Mouse (Mus musculus) limb, embryonic 12.5 days (tissue): Measurements from ENCODE around the gene Pagr1b. TPM values are rescaled to one million over a fixed set of nuclear protein-coding genes. Genes with fewer than 3 reads are reported as not detected.

ENCODE experiments used
- ATAC-seq: fragments of 200-750 bp; cut with Nextera tagmentation; 2 replicates; pipeline ENCODE4 v1.8.0; 2017; ENCODE audit warnings: low read depth, moderate TSS enrichment; ENCODE audit not compliant: insufficient number of reproducible peaks, insufficient read depth, low FRiP score, low TSS enrichment
- H3K27ac ChIP-seq: fragments of 300-500 bp; sonication (generic); 2 replicates; pipeline ENCODE4 v1.5.1; 2016; ENCODE audit warnings: mild to moderate bottlenecking, moderate library complexity
- H3K27me3 ChIP-seq: fragments of 300-500 bp; sonication (generic); 2 replicates; pipeline ENCODE4 v1.6.1; 2016; ENCODE audit warnings: mild to moderate bottlenecking, moderate library complexity
- H3K36me3 ChIP-seq: fragments of 300-500 bp; sonication (generic); 2 replicates; pipeline ENCODE4 v1.6.1; 2016; ENCODE audit warnings: mild to moderate bottlenecking, moderate library complexity
- H3K4me1 ChIP-seq: fragments of 300-500 bp; sonication (generic); replicated peaks from 2 replicates; pipeline ENCODE4 v1.6.1; 2016
- H3K4me2 ChIP-seq: fragments of 300-500 bp; sonication (generic); 2 replicates; pipeline ENCODE4 v1.6.1; 2016; ENCODE audit warnings: mild to moderate bottlenecking, moderate library complexity
- H3K4me3 ChIP-seq: fragments of 300-500 bp; sonication (generic); replicated peaks from 2 replicates; pipeline ENCODE4 v1.5.1; 2016; ENCODE audit warnings: mild to moderate bottlenecking
- H3K9ac ChIP-seq: fragments of 300-500 bp; sonication (generic); replicated peaks from 2 replicates; pipeline ENCODE4 v1.6.1; 2016; ENCODE audit warnings: mild to moderate bottlenecking, moderate library complexity
- H3K9me3 ChIP-seq: fragments of 300-500 bp; sonication (generic); 2 replicates; pipeline ENCODE4 v1.6.1; 2016; ENCODE audit warnings: mild to moderate bottlenecking, moderate library complexity
- WGBS: fragments of 180-500 bp; shearing (Covaris S2); methylation state at CpG from one replicate; pipeline ENCODE4 v1.1.7; 2016; 5-methylcytosine and 5-hydroxymethylcytosine counted together
- polyA plus RNA-seq: library from polyadenylated mRNA; unstranded; fragments of >200 nt; fragmentation: Nextera tagmentation; extraction: Ambion mirVana; gene quantifications from 2 replicates; pipeline ENCODE4 v1.2.1, GENCODE M21; 2016

Gene Pagr1b
- polyA plus RNA-seq, 1 experiment from 2014 or later: 0.59 TPM

GRCm38 (mm10) chr7:126986319-126986718, 30.0 kb downstream of the Pagr1b start:
- no peak for ATAC-seq

GRCm38 (mm10) chr7:126984667-126985444, 31.4 kb downstream of the Pagr1b start:
- peaks cover 15% of the 10 kb centered on the region for H3K36me3 ChIP-seq
- WGBS: 33% methylated on average over 10 of the region's 10 CpGs
- H3K4me3 ChIP-seq: no peak overlapping the region
- H3K27me3 ChIP-seq: no peaks in the 10 kb centered on the region
- H3K4me1 ChIP-seq: 0 out of 2 replicates have a peak, but pooled peaks cover 4% of the 10 kb centered on the region
- H3K9ac ChIP-seq: no peak overlapping the region
- ATAC-seq: no peak
- H3K9me3 ChIP-seq: no peaks in the 10 kb centered on the region
- H3K4me2 ChIP-seq: no peak overlapping the region
- no peak overlapping the region for H3K27ac ChIP-seq

More at GRCm38 (mm10) chr7:126986319-126986718, 30.0 kb downstream of the Pagr1b start:
- Histone ChIP-seq H3K27ac (no peak overlapping the region), H3K9ac (no peak overlapping the region), H3K36me3 (peaks cover 2% of the 10 kb centered on the region; the same call in 1 of the 2 replicates), H3K27me3 (no peaks in the 10 kb centered on the region), H3K9me3 (no peaks in the 10 kb centered on the region), H3K4me2 (no peak overlapping the region), H3K4me3 (no peak overlapping the region), H3K4me1 (0 out of 2 replicates have a peak, but pooled peaks cover 4% of the 10 kb centered on the region)
- WGBS: 42% methylated on average over 9 of the region's 9 CpGs

- H3K27me3 ChIP-seq: no peaks in the 10 kb centered on the region
- 0 out of 2 replicates have a peak, but pooled peaks cover 4% of the 10 kb centered on the region for H3K4me1 ChIP-seq
- no peak overlapping the region for H3K4me2 ChIP-seq
- peaks cover 32% of the 10 kb centered on the region for H3K36me3 ChIP-seq
- H3K4me3 ChIP-seq: no peak overlapping the region
- no peaks in the 10 kb centered on the region for H3K9me3 ChIP-seq
- no peak overlapping the region for H3K27ac ChIP-seq
- ATAC-seq: no peak
- WGBS: 80% methylated on average over 7 of the region's 7 CpGs
- no peak overlapping the region for H3K9ac ChIP-seq
Measured at GRCm38 (mm10) chr7:126983113-126983512, 33.2 kb downstream of the Pagr1b start.

- 91% methylated on average over 4 of the region's 4 CpGs for WGBS
- ATAC-seq: no peak
Measured at GRCm38 (mm10) chr7:126982054-126982453, 34.2 kb downstream of the Pagr1b start.

GRCm38 (mm10) chr7:126981601-126982000, 34.7 kb downstream of the Pagr1b start:
- Histone ChIP-seq H3K27ac (no peak overlapping the region), H3K4me3 (no peak overlapping the region), H3K9me3 (no peaks in the 10 kb centered on the region), H3K9ac (no peak overlapping the region), H3K4me1 (peaks cover 11% of the 10 kb centered on the region; the same call in 1 of the 2 replicates), H3K27me3 (no peaks in the 10 kb centered on the region), H3K36me3 (peaks cover 37% of the 10 kb centered on the region), H3K4me2 (no peak overlapping the region)
- no peak for ATAC-seq
- WGBS: 82% methylated on average over 2 of the region's 2 CpGs

More at GRCm38 (mm10) chr7:126982054-126982453, 34.2 kb downstream of the Pagr1b start:
- no peak overlapping the region for H3K27ac ChIP-seq
- H3K27me3 ChIP-seq: no peaks in the 10 kb centered on the region
- no peak overlapping the region for H3K9ac ChIP-seq
- peaks cover 8% of the 10 kb centered on the region; the same call in 1 of the 2 replicates for H3K4me1 ChIP-seq
- no peak overlapping the region for H3K4me2 ChIP-seq
- H3K9me3 ChIP-seq: no peaks in the 10 kb centered on the region
- peaks cover 37% of the 10 kb centered on the region for H3K36me3 ChIP-seq
- H3K4me3 ChIP-seq: no peak overlapping the region

- Histone ChIP-seq H3K27ac (no peak overlapping the region), H3K4me3 (no peak overlapping the region), H3K27me3 (no peaks in the 10 kb centered on the region), H3K9me3 (no peaks in the 10 kb centered on the region), H3K4me2 (no peak overlapping the region), H3K4me1 (peaks cover 9% of the 10 kb centered on the region; the same call in 1 of the 2 replicates), H3K9ac (no peak overlapping the region), H3K36me3 (peaks cover 37% of the 10 kb centered on the region)
- no peak for ATAC-seq
- 95% methylated on average over 6 of the region's 6 CpGs for WGBS
Measured at GRCm38 (mm10) chr7:126978841-126979240, 37.4 kb downstream of the Pagr1b start.

- Histone ChIP-seq H3K27me3 (no peaks in the 10 kb centered on the region), H3K4me2 (peak overlapping the region; percentile 91), H3K4me3 (peak overlapping the region; percentile 100), H3K36me3 (peaks cover 37% of the 10 kb centered on the region), H3K27ac (peak overlapping the region; percentile 89), H3K9me3 (no peaks in the 10 kb centered on the region), H3K9ac (peak overlapping the region; percentile 96), H3K4me1 (peaks cover 9% of the 10 kb centered on the region; the same call in 1 of the 2 replicates)
- ATAC-seq: peak; percentile 2; the same call in 1 of the 2 replicates
- WGBS: 28% methylated on average over 14 of the region's 14 CpGs
Measured at GRCm38 (mm10) chr7:126976878-126977459, 39.3 kb downstream of the Pagr1b start.

- no peaks in the 10 kb centered on the region for H3K27me3 ChIP-seq
- H3K27ac ChIP-seq: peak within 1 kb of the TSS; percentile 89
- H3K9ac ChIP-seq: peak within 1 kb of the TSS; percentile 96
- peaks cover 9% of the 10 kb centered on the region; the same call in 1 of the 2 replicates for H3K4me1 ChIP-seq
- peak; percentile 93 for ATAC-seq
- no peaks in the 10 kb centered on the region for H3K9me3 ChIP-seq
- H3K36me3 ChIP-seq: peaks cover 34% of the 10 kb centered on the region
- H3K4me2 ChIP-seq: peak within 1 kb of the TSS; percentile 91
- WGBS: under 1% methylated on average over 55 of the region's 55 CpGs
- peak within 1 kb of the TSS; percentile 100 for H3K4me3 ChIP-seq
Measured at GRCm38 (mm10) chr7:126975950-126976866, 40.1 kb downstream of the Pagr1b start, which contains the start of gene Cdiptos. Cdiptos (minus strand) TSS chr7:126976098.

GRCm38 (mm10) chr7:126975893-126975949, 40.6 kb downstream of the Pagr1b start, which contains the start of gene Cdipt:
Cdipt (plus strand) TSS chr7:126975914.
- peak within 1 kb of the TSS; percentile 89 for H3K27ac ChIP-seq
- H3K4me1 ChIP-seq: peaks cover 9% of the 10 kb centered on the region; the same call in 1 of the 2 replicates
- peak within 1 kb of the TSS; percentile 91 for H3K4me2 ChIP-seq
- peak within 1 kb of the TSS; percentile 100 for H3K4me3 ChIP-seq
- H3K9me3 ChIP-seq: no peaks in the 10 kb centered on the region
- H3K27me3 ChIP-seq: no peaks in the 10 kb centered on the region
- peaks cover 30% of the 10 kb centered on the region for H3K36me3 ChIP-seq
- no peak; the same call in 1 of the 2 replicates for ATAC-seq
- WGBS: 0% methylated on average over 1 of the region's 1 CpGs
- H3K9ac ChIP-seq: peak within 1 kb of the TSS; percentile 96

- Histone ChIP-seq H3K9ac (peak overlapping the region; percentile 96), H3K4me3 (peak overlapping the region; percentile 100)
- ATAC-seq: peak; percentile 47; the same call in 1 of the 2 replicates
Measured at GRCm38 (mm10) chr7:126975493-126975892, 40.8 kb downstream of the Pagr1b start.

More at GRCm38 (mm10) chr7:126975493-126975892, 40.8 kb downstream of the Pagr1b start:
- no peak overlapping the region for H3K27ac ChIP-seq
- peaks cover 28% of the 10 kb centered on the region for H3K36me3 ChIP-seq
- H3K27me3 ChIP-seq: no peaks in the 10 kb centered on the region
- peak overlapping the region; percentile 91 for H3K4me2 ChIP-seq
- H3K4me1 ChIP-seq: peaks cover 9% of the 10 kb centered on the region; the same call in 1 of the 2 replicates
- WGBS: 15% methylated on average over 8 of the region's 8 CpGs
- no peaks in the 10 kb centered on the region for H3K9me3 ChIP-seq
